Mouse (Mus musculus) gastrocnemius, postnatal 10 days (tissue): ENCODE measurements around the gene Slc29a1. TPM values are rescaled to one million over a fixed set of nuclear protein-coding genes. Genes with fewer than 3 reads are reported as not detected.

Experiments used
- total RNA-seq, 2 experiments: library from RNA; stranded (reverse); gene quantifications; 2 replicates each; pipeline ENCODE4 v1.2.3; 2021

Slc29a1 gene
- total RNA-seq, 2 experiments from 2014 or later = 97.4 to 114 TPM

Other genes with a start within 250 kb of the Slc29a1 start
- 10 to 100 TPM; 34.8 to 39.4 TPM for gene Cdc5l, start 165.9 kb downstream of the Slc29a1 start, total RNA-seq
- gene Spats1, start 124.2 kb downstream of the Slc29a1 start, total RNA-seq = under 1 TPM; 0.25 to 0.26 TPM
- 10 to 100 TPM; 14.3 to 16.4 TPM for gene Aars2, start 92.8 kb downstream of the Slc29a1 start, total RNA-seq
- gene Tcte1, start 76.2 kb downstream of the Slc29a1 start, total RNA-seq = not detected
- under 1 TPM; 0.09 to 0.36 TPM for gene Tmem151b, start 49.9 kb downstream of the Slc29a1 start, total RNA-seq
- 1 to 10 TPM; 1.3 to 2.3 TPM for gene Nfkbie, start 43.9 kb downstream of the Slc29a1 start, total RNA-seq
- 10 to 100 TPM; 29.9 to 39.3 TPM for gene Slc35b2, start 35.7 kb downstream of the Slc29a1 start, total RNA-seq
- gene Hsp90ab1, start 26.3 kb downstream of the Slc29a1 start, total RNA-seq = 100 to 1,000 TPM; 900 to 909 TPM
- gene Mymx, start 2.5 kb upstream of the Slc29a1 start, total RNA-seq = 10 to 100 TPM; 16.1 to 18.7 TPM
- gene Capn11, start 59.7 kb upstream of the Slc29a1 start, total RNA-seq = under 1 TPM in 1 of 2 experiments, not detected in 1; 0.16 TPM
- 10 to 100 TPM; 82.3 to 83.5 TPM for gene Mrpl14, start 86.7 kb upstream of the Slc29a1 start, total RNA-seq
- gene Tmem63b, start 87.3 kb upstream of the Slc29a1 start, total RNA-seq = 10 to 100 TPM; 55.0 to 58.2 TPM
- gene 1600014C23Rik, start 134.2 kb upstream of the Slc29a1 start, total RNA-seq = not detected